Mouse (Mus musculus) mesoderm, embryonic 11.5 days (tissue): ENCODE measurements at regions not wholly inside any gene's neighbourhood (a gene's known extent, or its start where the extent isn't known, plus 50 kb on each side); places are given as distances from the start of the nearest gene placed in this dataset.

Experiments
- DNase-seq: peaks from one replicate; pipeline ENCODE4 v3.0.0-alpha.2; 2012; ENCODE audit warnings: low read depth, low spot score

DNA sequence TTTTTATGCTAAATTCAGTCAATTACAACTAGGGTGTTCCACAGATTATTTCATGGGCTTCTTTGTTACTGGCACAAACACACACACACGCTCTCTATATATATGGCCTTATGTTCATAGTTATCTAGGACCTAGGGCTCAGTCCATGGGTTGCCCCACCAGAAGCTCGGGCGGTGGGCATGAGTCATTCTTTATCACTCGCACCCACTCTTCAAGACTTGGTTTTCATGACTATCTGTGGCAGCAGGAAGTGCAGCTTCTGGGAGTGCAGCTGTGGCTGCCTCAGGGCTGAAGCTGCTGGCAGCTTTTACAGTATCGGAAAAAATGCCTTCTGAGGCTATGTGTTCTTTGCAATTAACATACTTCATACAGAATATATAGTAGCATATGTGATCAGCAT is 198.7 kb downstream of the Ipo11 start:
- no peak for DNase-seq

GRCm38 (mm10) chr13:106734323-106734722 is 202.4 kb downstream of the Ipo11 start:
- DNase-seq = no peak

DNA sequence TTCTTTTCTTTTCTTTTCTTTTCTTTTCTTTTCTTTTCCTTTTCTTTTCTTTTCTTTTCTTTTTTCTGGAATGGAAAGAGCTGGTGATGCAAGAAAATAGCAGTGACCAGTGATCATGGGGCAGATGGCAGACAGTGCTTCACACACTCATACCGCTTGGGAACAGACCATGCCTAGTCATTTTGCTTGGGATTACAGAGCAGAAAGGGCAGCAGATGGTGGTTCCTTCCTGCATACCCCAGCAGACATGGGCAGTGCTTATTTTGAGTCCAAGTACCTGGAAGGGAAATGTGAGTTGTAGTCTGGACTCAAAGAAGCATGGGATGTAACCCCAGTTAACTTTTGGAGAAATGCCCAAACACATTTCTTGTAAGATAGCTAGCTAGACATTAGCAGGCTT is 203.9 kb downstream of the Ipo11 start:
- DNase-seq = no peak

GRCm38 (mm10) chr13:106723315-106723714 is 213.4 kb downstream of the Ipo11 start:
- no peak for DNase-seq

- DNase-seq = no peak
Observed at GRCm38 (mm10) chr13:106721167-106721566, 215.6 kb downstream of the Ipo11 start.

GRCm38 (mm10) chr13:106715771-106716170 is 221.0 kb downstream of the Ipo11 start:
- peak; percentile 67 for DNase-seq

DNA sequence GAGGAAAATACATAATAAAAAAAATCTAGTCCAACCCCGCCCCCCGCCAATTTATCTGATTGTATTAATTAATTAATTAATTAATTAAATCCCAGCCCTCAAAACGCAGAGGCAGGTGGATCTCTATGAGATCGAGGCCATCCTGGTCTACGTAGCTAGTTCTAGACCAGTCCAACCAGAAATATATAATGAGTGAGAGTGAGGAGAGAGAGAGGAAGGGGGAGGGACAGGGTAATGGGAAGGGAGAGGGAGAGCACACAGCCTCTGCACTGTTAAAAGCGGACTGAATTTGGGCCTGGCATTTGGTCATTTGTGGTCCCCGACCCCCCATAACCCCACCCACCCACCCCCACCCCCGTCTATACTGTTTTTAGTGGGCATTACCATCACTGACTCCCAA is 221.5 kb downstream of the Ipo11 start:
- no peak for DNase-seq

DNA sequence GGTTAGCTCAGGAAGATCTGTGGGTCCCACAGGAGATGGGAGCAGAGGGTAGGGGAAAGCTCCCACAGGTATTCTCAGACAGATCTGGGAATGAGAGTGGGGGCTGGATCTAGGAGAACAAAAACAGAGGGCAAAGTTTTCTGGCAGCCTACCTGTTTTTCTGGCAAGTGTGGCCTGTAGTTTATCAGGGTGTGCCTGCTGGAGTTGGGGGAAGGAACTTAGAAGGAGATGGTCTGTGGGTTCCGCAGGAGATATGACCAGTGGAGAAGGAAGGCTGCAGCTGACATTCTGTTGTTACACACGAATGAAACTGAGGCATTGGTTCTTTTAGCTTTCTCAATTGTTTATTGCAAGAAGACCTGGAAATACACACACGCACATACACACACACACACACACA is 226.2 kb downstream of the Ipo11 start:
- no peak for DNase-seq

DNA sequence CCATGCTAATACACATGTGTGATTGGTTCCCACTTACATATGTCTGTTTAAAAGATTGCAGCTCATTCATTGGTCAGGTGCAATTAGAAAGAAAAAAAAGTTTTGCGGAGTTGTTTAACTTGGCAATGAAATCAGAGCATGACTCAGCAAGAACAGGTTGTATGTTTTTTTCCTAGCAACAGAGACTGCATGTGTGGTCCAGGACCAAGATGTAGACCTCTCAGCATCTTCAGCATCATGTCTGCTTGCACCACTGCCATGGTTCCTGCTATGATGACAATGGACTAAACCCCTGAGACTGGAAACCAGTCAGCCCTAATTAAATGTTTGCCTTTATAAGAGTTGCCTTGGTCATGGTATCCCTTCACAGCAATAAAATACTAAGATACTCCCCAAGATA is 236.4 kb downstream of the Ipo11 start:
- no peak for DNase-seq

DNA sequence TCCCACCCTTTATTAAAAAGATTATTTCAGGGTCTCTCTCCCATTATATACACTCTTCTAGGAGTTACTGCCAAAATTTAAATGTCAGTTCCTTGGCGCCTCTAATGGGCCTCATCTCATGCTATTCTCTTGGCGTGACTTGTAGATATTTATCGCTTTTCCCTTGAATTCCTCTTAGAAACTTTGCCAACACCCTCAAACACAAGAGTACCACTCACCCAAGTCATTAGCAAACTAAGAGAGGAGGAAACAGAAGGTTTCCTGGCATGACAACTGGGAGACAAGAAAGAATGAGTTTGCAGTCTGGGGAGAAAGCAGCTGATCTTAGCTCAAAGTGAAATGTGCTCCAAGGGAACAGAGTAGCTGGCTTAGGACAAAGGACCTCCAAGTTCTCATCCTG is 236.8 kb downstream of the Ipo11 start:
- DNase-seq = no peak

DNA sequence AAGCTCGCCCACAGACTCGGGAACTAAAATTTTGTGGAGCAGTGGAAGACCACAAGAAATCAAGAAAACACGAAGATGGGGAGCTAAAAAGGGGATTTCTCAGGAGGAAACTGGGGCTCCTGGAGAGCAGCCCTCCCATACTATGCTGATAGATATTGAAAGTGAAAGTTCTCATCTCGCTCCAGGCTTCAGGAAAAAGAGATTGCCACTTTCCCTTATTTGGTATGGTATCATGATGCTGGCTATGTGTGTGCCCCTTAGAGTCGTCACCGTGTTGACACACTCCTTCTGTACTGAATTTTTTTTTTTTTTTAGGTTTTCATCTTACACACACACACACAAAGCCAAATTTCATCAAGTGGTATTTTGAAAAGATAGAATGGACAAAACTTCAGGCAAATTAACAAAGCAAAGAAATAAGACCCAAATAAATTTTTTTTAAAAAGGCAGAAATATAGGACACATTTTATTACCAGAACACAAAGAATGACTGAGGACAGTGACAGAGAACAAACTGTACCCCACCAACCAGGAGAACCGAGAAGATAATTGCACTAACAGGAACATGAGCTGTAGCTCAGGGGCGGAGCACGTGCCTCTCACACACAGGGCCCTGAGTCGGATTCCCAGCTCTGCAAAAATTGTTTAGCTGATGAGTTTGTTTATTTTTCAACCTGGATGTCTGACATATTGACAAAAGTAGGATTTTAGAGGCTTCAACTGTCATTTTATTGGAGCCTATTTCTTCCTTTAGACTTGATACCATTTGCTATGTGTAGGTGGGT is 244.8 kb downstream of the Ipo11 start:
- no peak for DNase-seq

DNA sequence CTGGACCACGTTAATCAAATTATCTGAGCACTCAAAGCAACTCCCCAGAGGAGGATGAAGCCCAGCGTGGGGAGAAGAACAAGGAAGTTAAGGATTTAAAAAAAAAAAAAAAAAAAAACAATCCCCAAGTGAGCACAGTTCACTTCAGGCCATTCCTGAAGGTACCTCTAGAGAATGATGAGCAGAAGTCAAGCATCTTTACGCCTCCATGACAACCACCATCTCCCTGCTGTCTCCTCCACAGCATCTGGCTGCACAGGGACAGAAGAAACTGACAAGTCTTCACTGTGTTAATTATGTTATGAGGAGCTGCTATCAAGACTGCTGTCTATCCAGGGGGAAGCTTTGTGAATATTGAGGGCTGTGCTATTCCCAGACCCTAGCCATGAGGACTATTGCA is 246.6 kb downstream of the Ipo11 start:
- DNase-seq = no peak

DNA sequence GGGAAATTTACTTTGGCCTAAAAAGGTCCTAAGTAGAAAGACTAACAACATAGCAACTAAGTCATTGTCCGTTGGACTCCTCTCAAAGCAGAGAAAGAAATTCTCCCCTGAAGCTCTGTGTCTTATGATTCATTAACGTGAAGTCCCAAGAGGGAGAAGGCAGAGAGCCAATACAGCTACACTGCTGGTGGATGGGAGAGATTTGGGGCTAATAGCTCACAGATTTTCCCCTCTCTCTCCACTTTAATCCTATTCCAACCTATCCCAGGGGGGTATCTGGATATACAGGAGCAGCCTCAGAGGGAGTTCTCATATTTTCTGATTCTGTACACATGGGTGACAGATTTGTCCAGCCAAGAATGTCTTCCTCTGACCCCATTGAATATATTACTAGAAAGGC is 247.1 kb downstream of the Ipo11 start:
- DNase-seq = no peak

DNA sequence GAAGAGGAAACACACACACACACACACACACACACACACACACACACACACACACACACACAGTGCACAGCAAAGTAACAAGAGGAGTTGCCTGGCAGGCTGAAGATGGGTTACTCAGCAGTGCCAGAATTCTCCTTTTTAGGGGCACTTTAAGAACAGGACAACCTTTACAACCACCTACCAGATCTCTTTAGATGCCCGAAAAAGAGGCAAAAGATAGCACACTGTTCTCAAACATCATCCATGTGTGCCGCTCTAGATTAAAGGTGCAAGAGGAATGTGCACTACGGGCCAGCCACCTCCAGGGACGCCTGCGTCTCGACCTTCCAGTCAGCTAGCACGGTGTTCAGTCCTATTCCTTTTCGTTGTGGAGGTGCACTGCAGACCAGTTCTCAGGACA is 247.7 kb downstream of the Ipo11 start:
- no peak for DNase-seq

- DNase-seq = no peak
Observed at GRCm38 (mm10) chr13:106669665-106670064, 267.1 kb downstream of the Ipo11 start.

DNA sequence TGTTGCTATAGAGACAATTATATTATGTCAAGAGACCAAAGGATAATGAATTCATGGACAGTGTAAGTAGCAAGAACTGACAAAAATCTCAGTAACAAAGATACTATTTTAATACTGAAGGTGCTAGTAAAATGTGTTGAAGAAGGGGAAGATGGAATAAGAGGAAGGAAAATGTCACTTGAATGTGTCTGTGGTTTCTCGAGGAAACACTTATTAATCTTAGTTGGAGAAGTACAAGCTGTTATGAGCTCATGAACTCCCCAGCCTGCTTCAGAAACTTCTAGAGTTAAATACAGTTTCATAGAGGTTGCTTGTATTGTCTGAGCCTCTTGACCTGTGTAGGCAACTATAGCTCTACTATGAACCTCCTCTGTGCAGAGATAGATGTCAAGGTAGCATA is 274.6 kb downstream of the Ipo11 start:
- DNase-seq = no peak

DNA sequence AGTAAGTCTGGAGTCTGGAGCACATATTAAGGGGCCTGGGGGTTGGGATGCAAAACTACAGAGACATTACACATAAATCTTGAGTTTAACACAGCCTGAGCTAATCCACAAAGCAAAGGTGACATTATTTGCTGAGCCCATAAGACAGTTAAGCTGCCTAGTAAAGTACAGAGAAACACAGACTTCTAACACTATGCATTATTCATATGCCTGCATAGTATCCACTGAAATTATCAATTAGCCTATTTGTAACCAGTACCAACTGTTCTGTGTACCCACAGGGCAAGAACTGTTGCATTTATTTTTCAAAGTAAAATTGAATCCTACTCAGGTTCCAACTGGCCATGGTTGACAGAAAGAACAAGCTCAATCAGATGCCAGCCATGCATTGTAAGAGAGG is 287.4 kb downstream of the Ipo11 start:
- DNase-seq = no peak

DNA sequence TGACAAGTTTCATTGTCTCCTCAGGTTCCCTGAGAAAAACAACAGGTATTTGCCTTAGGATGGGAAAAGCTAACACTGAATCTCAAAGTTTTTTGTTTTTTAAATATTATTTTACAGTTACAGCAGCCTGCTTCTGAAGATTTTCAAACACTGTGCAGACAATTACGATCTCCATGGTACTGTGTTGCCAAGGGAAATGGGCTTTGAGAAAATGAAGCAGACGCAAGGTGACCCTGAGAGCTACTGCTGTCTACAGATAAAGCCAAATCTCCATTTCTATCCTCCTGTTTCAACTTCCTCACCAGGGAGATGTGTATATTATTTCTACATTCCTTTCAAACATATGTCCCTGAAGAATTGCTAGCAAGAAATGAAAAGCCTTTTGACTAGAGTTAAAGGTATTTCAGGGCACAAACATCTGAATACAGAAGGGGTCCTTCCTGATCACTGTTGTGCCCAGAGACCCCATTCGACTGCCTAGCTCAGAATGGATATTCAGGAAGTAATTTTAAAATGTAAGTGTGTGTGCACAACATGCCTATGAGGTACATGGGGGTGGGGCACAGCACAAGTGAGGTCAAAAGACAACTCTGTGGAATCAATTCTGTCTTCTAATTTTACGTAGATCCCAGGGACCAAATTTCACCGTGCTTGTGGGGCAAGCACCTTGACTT is 293.3 kb downstream of the Ipo11 start:
- DNase-seq = no peak

DNA sequence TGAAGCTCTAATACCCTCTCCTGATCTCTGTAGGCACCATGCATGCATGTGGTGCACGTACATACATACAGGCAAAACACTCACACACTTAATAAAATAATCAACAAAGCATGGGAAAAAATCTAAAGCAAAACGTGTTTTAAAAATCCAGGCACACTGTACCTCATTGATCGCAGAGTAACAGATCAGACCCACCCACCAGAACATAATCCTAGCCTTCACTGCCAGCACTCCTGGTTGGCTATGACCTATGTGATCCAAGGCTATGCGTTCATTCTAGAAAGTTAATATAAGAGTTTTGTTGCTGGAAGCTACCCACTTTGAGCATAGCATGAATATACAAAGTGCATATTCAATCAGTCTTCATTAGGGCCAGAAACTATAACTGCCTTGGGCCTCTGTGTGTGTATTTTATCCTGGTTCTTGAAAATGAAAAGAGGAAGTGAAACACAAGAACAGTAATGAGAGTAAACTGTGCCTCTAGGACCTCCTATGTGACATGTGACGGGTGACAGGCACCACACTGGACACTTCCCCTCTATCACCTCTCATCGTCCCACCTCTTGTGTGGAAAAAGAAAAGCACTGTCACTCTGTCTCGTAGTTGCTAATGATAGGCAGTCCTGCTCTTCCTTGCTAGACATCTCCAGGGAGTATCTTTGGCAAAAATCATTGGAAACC is 297.9 kb downstream of the Ipo11 start:
- DNase-seq = no peak

- DNase-seq = no peak
Observed at GRCm38 (mm10) chr13:106591729-106592128, 345.0 kb downstream of the Ipo11 start.

- no peak for DNase-seq
Observed at GRCm38 (mm10) chr13:106567658-106568359, 368.9 kb downstream of the Ipo11 start.

DNA sequence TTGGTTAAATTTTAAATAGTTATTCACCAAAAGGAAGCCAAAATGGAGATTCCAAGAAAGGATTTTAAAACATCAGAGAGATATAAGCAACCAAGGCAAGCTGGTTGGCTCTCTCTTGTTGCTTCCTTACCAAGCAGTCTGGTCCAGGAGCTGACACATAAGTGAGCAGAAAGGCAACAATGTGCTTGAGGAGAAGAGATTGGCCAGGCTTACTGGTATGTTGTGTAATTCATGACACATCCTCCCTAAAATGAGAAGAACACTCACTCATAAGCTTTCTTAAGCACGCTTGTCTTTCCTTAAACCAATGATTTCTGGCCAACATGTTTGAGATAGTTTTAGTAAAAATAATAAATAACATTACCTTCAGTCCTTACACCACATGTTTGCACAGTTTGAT is 374.2 kb downstream of the Ipo11 start:
- no peak for DNase-seq
